Mouse (Mus musculus) midbrain, embryonic 13.5 days (tissue): Measurements from ENCODE around the gene Cpn2. TPM values are rescaled to one million over a fixed set of nuclear protein-coding genes. Genes with fewer than 3 reads are reported as not detected.

Source experiments
- ATAC-seq: fragments of 200-750 bp; cut with Nextera tagmentation; 2 replicates; pipeline ENCODE4 v1.8.0; 2017; ENCODE audit warnings: mild to moderate bottlenecking, moderate TSS enrichment, moderate library complexity
- H3K27ac ChIP-seq: fragments of 300-500 bp; sonication (generic); 2 replicates; pipeline ENCODE4 v1.5.1; 2015; ENCODE audit warnings: inconsistent platforms, mild to moderate bottlenecking, moderate library complexity
- H3K27me3 ChIP-seq: fragments of 300-500 bp; sonication (generic); 2 replicates; pipeline ENCODE4 v1.6.1; 2015; ENCODE audit warnings: mild to moderate bottlenecking, inconsistent platforms
- H3K36me3 ChIP-seq: fragments of 300-500 bp; sonication (generic); 2 replicates; pipeline ENCODE4 v1.6.1; 2015; ENCODE audit warnings: mild to moderate bottlenecking, inconsistent platforms
- H3K4me1 ChIP-seq: fragments of 300-500 bp; sonication (generic); replicated peaks from 2 replicates; pipeline ENCODE4 v1.6.1; 2015; ENCODE audit warnings: inconsistent platforms
- H3K4me2 ChIP-seq: fragments of 300-500 bp; sonication (generic); replicated peaks from 2 replicates; pipeline ENCODE4 v1.6.1; 2015; ENCODE audit warnings: moderate library complexity, mild to moderate bottlenecking, inconsistent platforms
- H3K4me3 ChIP-seq: fragments of 300-500 bp; sonication (generic); replicated peaks from 2 replicates; pipeline ENCODE4 v1.5.1; 2015; ENCODE audit warnings: mild to moderate bottlenecking, inconsistent platforms
- H3K9ac ChIP-seq: fragments of 300-500 bp; sonication (generic); replicated peaks from 2 replicates; pipeline ENCODE4 v1.6.1; 2015; ENCODE audit warnings: mild to moderate bottlenecking, inconsistent platforms
- H3K9me3 ChIP-seq: fragments of 300-500 bp; sonication (generic); 2 replicates; pipeline ENCODE4 v1.6.1; 2016; ENCODE audit warnings: mild to moderate bottlenecking, inconsistent platforms
- WGBS: fragments of 180-500 bp; shearing (Covaris S2); methylation state at CpG from one replicate; pipeline ENCODE4 v1.1.7; 2015; 5-methylcytosine and 5-hydroxymethylcytosine counted together
- polyA plus RNA-seq: library from polyadenylated mRNA; unstranded; fragments of >200 nt; fragmentation: Nextera tagmentation; extraction: Ambion mirVana; gene quantifications from 2 replicates; pipeline ENCODE4 v1.2.1, GENCODE M21; 2015

The Cpn2 gene
- not detected in 2 replicates for polyA plus RNA-seq

DNA sequence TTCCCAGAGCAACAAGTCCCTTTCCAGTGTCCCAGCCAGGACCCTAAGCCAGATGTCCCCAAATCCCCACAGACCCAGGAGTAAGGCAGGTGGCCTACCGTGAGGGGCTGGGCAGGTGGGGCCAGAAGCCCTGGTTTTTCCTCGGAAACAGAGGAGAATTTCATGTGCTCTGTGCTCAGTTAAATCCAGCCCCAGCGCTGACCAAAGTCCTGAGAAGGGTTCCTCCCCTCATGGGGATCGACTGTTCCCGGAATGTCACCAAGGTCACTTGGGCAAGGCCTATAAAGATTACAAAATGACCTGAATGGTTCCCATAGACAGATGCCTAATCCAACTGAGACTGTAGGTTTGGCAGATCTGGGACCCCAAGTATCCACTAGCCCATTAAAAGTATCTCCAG lies at the start of gene Cpn2:
TSS of gene Cpn2 (minus strand) at position 141 of the 400 bp plus-strand sequence.
- 74% methylated on average over 5 of the region's 5 CpGs for WGBS
- no peaks in the 10 kb centered on the region for H3K36me3 ChIP-seq

DNA sequence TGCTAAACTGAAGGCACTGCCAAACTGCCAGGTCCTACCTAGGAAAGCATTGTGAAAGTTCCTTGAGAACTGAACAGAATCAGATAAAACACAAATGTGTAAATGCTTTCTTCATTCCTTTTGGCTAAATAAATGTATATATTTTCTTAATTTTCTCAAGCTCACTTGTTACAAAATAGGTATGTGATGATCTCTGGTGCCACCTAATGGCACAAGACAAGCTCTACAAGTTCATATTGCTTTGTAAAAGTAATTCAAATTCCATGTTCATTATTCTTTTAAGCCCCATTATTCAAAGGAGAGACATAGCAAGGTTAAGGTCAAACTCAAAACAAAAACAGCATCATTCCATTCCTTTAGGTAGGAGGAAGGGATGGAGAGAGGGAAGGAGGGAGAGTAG lies 46.9 kb upstream of the Cpn2 start:
- ATAC-seq: no peak
- Histone ChIP-seq H3K4me2 (no peak overlapping the region), H3K9ac (no peak overlapping the region), H3K36me3 (peaks cover 8% of the 10 kb centered on the region; the same call in 1 of the 2 replicates), H3K27me3 (peaks cover 30% of the 10 kb centered on the region), H3K9me3 (no peaks in the 10 kb centered on the region), H3K4me3 (no peak overlapping the region), H3K27ac (no peak overlapping the region), H3K4me1 (peaks cover 9% of the 10 kb centered on the region)

More for the DNA sequence above, at the start of gene Cpn2:
- H3K27me3 ChIP-seq: peaks cover 5% of the 10 kb centered on the region; the same call in 1 of the 2 replicates
- H3K27ac ChIP-seq: no peak within 1 kb of the TSS
- no peak within 1 kb of the TSS for H3K9ac ChIP-seq
- H3K9me3 ChIP-seq: no peaks in the 10 kb centered on the region
- 0 out of 2 replicates have a peak, but pooled peaks cover 2% of the 10 kb centered on the region for H3K4me1 ChIP-seq
- ATAC-seq: no peak
- H3K4me3 ChIP-seq: no peak within 1 kb of the TSS
- H3K4me2 ChIP-seq: no peak within 1 kb of the TSS

DNA sequence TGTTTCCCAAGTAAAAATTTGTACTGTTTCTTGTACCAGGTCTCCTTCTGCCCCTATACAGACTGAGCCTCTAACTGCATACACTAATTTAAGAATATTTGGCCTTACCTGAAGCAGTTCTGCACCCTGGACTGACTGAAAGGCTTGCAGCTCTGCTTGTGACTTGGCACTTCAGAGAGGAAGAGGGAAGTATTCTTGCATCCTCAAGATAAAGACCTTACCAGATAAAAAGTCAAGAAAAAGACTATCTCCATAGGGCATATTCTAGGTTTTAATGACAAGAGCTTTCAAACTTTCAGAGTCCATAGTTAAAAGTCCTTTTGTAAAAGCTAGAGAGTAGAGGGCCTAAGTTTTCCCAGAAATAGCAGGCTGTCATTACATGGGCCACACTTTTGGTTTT lies 43.3 kb upstream of the Cpn2 start, which contains the start of gene Gp5:
TSS of gene Gp5 (minus strand) at position 133 of the 400 bp plus-strand sequence.
- H3K9ac ChIP-seq: peak within 1 kb of the TSS; percentile 63
- H3K27me3 ChIP-seq: peaks cover 63% of the 10 kb centered on the region
- peak within 1 kb of the TSS; percentile 87 for H3K4me2 ChIP-seq
- H3K36me3 ChIP-seq: peaks cover 7% of the 10 kb centered on the region; the same call in 1 of the 2 replicates
- peaks cover 20% of the 10 kb centered on the region for H3K4me1 ChIP-seq
- H3K9me3 ChIP-seq: no peaks in the 10 kb centered on the region
- H3K4me3 ChIP-seq: peak within 1 kb of the TSS; percentile 54
- ATAC-seq: no peak
- H3K27ac ChIP-seq: no peak within 1 kb of the TSS

DNA sequence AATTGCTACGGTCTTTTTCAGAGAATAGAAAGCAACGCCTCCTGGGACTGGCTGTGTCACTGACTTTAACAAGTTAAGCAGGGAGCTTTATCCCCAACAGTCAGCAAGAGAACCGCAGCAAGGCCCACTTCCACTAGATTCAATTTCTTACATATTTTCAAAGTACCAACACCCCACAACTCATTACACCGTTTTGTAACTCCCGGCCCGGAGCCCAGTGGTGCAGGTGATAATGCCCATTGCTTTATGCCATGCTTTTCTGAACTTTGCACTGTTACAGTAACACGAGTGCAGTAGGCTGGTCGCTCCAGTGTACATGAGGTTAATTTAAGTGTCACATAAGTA lies 42.8 kb upstream of the Cpn2 start:
- peaks cover 63% of the 10 kb centered on the region for H3K27me3 ChIP-seq
- H3K4me3 ChIP-seq: no peak overlapping the region
- H3K4me1 ChIP-seq: peaks cover 20% of the 10 kb centered on the region
- 56% methylated on average over 8 of the region's 8 CpGs for WGBS
- no peak for ATAC-seq
- H3K27ac ChIP-seq: no peak overlapping the region
- 0 out of 2 replicates have a peak, but pooled peaks cover 4% of the 10 kb centered on the region for H3K36me3 ChIP-seq
- no peaks in the 10 kb centered on the region for H3K9me3 ChIP-seq
- H3K4me2 ChIP-seq: no peak overlapping the region
- no peak overlapping the region for H3K9ac ChIP-seq

DNA sequence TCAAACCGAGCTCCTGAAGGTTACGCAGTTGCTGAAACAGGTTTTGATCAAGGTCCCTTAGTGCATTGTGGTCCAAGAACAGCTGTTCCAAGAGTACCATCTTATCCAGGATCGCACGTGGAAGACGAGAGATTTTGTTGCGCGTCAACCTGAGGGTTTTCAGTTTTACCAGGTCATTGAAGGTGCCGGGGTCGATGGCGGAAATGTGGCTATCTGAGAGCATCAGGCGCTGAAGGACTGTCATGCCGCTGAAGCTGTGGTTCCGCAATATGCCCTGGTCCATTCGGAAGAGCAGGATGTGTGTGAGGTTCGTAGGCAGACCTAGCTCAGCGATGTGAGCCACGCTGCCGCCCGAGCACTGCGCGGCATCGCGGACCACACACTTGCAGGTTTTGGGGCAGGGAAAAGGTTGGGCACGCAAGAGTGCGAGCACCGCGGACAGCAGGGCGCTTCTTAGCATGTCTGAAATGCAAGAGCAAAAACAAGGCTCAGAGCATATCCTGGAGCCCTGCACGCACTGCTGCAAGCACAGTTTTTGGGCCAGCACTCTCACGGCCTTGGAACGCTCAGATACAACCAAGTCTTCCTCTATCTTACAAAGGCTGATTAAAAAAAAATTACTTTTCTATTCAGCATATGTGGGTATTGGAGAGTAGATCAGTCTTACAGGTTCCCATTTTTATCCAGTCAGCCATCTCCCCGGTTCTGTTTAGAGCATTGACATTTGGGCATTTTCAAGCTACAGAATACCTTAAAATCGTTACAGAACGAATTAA lies 42.3 kb upstream of the Cpn2 start:
- H3K9me3 ChIP-seq: no peaks in the 10 kb centered on the region
- H3K9ac ChIP-seq: peak overlapping the region; percentile 63
- H3K4me1 ChIP-seq: peaks cover 20% of the 10 kb centered on the region
- H3K4me2 ChIP-seq: peak overlapping the region; percentile 87
- WGBS: 4% methylated on average over 34 of the region's 34 CpGs
- no peak for ATAC-seq
- H3K36me3 ChIP-seq: no peaks in the 10 kb centered on the region
- peak overlapping the region; percentile 54 for H3K4me3 ChIP-seq
- H3K27me3 ChIP-seq: peaks cover 66% of the 10 kb centered on the region
- no peak overlapping the region for H3K27ac ChIP-seq

DNA sequence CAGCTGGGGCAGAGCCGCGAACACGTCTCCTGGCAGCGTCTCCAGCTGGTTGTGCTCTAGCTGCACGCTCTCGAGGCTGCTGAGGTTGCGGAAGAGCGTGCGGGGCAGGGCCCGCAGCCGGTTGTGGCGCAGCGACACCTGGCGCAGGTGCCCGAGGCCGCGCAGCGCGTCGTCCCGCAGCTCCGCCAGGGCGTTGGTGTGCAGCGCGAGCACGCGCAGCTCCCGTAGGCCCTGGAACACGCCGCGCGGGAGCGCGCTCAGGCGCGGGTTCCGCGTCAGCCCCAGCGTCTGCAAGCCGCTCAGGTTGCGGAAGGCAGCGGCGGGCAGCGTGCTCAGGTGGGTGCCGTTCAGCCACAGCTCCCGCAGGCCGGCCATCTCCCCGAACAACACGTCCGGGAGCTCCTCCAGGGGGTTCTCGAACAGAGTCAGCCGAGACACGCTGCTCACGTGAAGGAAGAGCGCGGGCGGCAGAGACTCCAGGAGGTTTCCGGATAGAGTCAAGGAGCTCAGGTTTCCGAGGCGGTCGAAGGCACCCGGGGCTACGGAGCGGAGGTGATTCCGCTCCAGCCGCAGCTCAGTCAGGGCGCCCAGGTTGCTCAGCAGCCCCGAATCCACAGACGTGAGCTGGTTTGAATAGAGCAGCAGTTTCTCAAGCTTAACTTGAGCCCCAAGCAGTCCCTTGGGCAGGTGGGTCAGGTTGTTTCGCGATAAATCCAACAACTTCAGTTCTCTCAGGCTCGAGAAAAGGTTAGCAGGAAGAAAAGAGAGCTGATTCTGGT lies 41.5 kb upstream of the Cpn2 start:
- Histone ChIP-seq H3K4me3 (peak overlapping the region; percentile 54), H3K4me2 (peak overlapping the region; percentile 87), H3K36me3 (no peaks in the 10 kb centered on the region), H3K27me3 (peaks cover 74% of the 10 kb centered on the region), H3K9me3 (no peaks in the 10 kb centered on the region), H3K9ac (peak overlapping the region; percentile 63), H3K27ac (no peak overlapping the region), H3K4me1 (peaks cover 20% of the 10 kb centered on the region)
- WGBS: under 1% methylated on average over 72 of the region's 72 CpGs
- ATAC-seq: peak; percentile 80

DNA sequence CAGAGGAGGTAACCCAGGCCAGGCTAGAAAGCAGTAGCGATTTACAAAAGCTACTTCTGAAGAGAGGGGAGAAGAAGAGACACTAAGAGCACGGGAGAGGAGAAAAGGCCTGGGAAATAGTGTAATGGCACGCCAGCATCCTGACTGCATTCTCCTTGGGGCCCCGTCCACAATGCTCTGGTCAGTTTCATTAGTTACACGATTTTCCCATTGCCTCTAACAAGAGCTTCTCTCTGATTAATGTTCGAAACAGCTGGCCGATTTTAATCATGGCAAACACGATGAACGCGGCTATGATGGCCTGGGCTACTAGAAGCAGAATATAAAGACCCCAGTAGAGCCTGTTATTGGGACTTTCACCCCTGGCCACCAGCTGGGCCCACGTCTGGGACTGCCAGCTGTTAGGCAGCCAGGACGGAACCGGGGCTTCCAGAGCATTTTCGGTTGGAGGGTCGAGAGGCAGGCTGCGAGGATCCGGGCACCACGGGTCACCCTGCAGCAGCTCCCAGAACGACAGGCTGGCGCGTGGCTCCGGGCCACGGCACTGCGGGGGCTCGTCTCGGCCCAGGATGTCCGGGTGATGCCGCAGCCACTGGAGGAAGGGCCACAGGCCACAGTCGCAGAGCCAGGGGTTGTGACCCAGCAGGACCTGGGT lies 40.8 kb upstream of the Cpn2 start:
- H3K9me3 ChIP-seq: no peaks in the 10 kb centered on the region
- H3K27ac ChIP-seq: no peak overlapping the region
- peak overlapping the region; percentile 63 for H3K9ac ChIP-seq
- peak overlapping the region; percentile 54 for H3K4me3 ChIP-seq
- peak overlapping the region; percentile 87 for H3K4me2 ChIP-seq
- H3K36me3 ChIP-seq: no peaks in the 10 kb centered on the region
- 12% methylated on average over 29 of the region's 29 CpGs for WGBS
- H3K4me1 ChIP-seq: peaks cover 20% of the 10 kb centered on the region
- peaks cover 80% of the 10 kb centered on the region for H3K27me3 ChIP-seq
- no peak; the same call in 1 of the 2 replicates for ATAC-seq

DNA sequence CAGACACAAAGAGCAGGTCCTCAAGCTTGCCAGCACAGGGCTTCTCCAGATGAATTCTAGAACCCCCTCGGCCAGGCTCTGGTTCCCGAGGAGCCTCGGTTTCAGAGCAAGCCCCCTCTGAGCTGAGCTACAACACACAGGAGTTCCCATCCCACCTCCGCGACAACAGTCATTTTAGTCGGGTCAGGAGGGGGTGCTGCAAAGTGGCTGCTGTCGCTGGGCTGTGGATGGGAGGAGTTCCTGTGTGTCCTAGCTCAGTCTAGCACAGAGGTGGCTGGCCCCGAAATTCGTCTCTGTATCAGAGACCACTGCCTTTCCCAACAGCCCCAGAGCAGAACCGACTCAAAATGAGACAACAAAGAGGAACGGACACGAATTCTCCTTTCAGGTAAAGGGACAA lies 40.0 kb upstream of the Cpn2 start:
- H3K9me3 ChIP-seq: no peaks in the 10 kb centered on the region
- H3K36me3 ChIP-seq: no peaks in the 10 kb centered on the region
- WGBS: 61% methylated on average over 12 of the region's 12 CpGs
- no peak for ATAC-seq
- no peak overlapping the region for H3K9ac ChIP-seq
- H3K4me2 ChIP-seq: no peak overlapping the region
- no peak overlapping the region for H3K27ac ChIP-seq
- peaks cover 80% of the 10 kb centered on the region for H3K27me3 ChIP-seq
- H3K4me1 ChIP-seq: peaks cover 20% of the 10 kb centered on the region
- no peak overlapping the region for H3K4me3 ChIP-seq

DNA sequence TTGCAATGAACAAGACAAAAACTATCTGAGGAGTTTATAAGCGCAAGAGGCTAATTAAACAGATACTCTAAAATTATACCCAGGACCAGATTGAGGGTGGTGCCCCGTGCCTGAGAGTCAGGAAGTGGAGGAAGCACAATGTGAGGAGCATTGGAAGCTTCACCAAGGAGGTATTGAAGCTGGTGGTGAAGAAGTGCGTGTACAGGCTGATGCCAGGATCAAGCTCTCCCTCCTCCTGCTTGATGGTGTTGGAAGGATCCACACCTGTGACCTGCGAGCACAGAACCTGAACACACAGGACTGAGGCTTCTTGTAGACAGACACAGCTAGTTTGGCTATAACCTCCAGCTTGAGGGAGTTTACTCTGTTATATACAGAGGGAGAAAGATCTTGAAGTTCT lies 38.8 kb upstream of the Cpn2 start:
- Histone ChIP-seq H3K4me2 (no peak overlapping the region), H3K27me3 (peaks cover 74% of the 10 kb centered on the region), H3K4me1 (peaks cover 20% of the 10 kb centered on the region), H3K9ac (no peak overlapping the region), H3K27ac (no peak overlapping the region), H3K9me3 (no peaks in the 10 kb centered on the region), H3K4me3 (no peak overlapping the region), H3K36me3 (no peaks in the 10 kb centered on the region)
- WGBS: 91% methylated on average over 4 of the region's 4 CpGs
- ATAC-seq: no peak

DNA sequence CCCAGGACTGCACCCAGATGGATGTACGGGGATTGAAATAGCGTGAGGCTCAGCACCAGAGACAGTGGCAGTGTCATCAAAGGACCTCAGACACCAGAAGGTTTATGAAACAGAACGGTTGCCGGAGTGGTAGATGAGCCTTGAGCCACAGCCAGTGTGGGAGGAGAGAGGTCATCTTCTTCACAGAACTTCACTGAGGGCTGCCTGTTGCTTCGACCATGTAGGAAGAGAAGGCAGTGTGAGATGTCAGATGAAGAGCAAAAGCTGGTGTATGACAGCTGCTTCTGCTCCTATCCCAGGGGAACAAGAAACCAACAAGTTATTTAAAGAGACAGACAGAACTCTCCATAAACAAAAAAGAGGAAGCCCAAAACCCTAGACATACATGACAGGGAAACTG lies 36.9 kb upstream of the Cpn2 start:
- Histone ChIP-seq H3K4me1 (peaks cover 11% of the 10 kb centered on the region), H3K9me3 (no peaks in the 10 kb centered on the region), H3K27ac (no peak overlapping the region), H3K4me3 (no peak overlapping the region), H3K36me3 (no peaks in the 10 kb centered on the region), H3K4me2 (no peak overlapping the region), H3K9ac (no peak overlapping the region), H3K27me3 (peaks cover 55% of the 10 kb centered on the region)
- ATAC-seq: no peak
- 85% methylated on average over 5 of the region's 5 CpGs for WGBS

DNA sequence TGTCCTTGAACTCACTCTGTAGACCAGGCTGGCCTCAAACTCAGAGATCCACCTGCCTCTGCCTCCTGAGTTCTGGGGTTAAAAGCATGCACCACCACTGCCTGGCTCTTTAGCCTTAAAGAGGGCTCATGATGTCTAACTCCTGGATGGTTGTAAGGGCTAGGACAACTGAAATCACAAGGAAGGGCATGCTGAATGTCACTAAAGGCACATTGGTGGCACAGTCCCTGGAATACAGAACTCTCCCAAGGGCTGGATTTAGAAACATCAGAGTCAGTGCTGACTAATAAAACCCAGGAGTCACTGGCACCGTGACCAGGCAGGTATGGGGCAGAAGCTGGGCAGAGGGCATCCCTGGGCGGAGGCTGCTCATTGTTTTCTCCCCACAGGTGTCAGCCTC lies 36.1 kb upstream of the Cpn2 start:
- H3K9ac ChIP-seq: no peak overlapping the region
- no peak overlapping the region for H3K27ac ChIP-seq
- H3K36me3 ChIP-seq: no peaks in the 10 kb centered on the region
- ATAC-seq: no peak
- no peak overlapping the region for H3K4me3 ChIP-seq
- no peaks in the 10 kb centered on the region for H3K9me3 ChIP-seq
- WGBS: 69% methylated on average over 2 of the region's 2 CpGs
- peaks cover 47% of the 10 kb centered on the region for H3K27me3 ChIP-seq
- H3K4me2 ChIP-seq: no peak overlapping the region
- peaks cover 3% of the 10 kb centered on the region for H3K4me1 ChIP-seq

DNA sequence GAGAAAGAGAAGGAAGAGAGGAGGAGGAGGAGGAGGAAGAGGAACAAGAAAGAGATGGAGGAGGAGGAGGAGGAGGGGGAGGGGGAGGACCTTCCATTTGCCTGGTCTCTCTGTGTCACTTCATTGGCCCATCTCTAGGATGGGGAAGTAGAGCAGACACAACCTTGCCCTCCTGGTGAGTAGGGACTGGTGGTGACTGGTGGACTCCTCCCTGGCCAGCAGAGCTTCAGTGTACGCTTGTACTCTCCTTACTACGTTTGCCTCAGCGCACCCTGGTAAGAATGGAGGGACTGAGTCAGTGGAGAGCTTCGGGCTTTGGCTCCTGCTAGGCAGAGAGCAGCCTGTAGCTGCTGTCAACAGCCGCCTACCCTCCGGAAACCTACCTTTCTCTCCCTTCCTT lies 35.4 kb upstream of the Cpn2 start:
- Histone ChIP-seq H3K4me3 (no peak overlapping the region), H3K9ac (no peak overlapping the region), H3K4me2 (no peak overlapping the region), H3K27me3 (peaks cover 40% of the 10 kb centered on the region), H3K27ac (no peak overlapping the region), H3K36me3 (no peaks in the 10 kb centered on the region), H3K9me3 (no peaks in the 10 kb centered on the region), H3K4me1 (no peaks in the 10 kb centered on the region)
- WGBS: 92% methylated on average over 6 of the region's 6 CpGs
- ATAC-seq: no peak
